Comparison of ENCODE assay signal across 6 mouse cellular contexts in genomic region chr8:71813239-71813638, GRCm38 (mm10).
A peak's percentile ranks its signal among the peaks of the same experiment; 100 is the strongest.
DNase-seq lines count a peak whose midpoint lies in the region; ATAC-seq lines count a peak whose summit lies in the region.
"Not testable (repeated sequence)": the region's sequence is repeated elsewhere in the genome, so short reads cannot be mapped to it uniquely, and the experiment has no call there.

No protein-coding gene starts in this region.

- not testable (repeated sequence) for H3K4me3 ChIP-seq in hindbrain, embryonic 14.5 days (replicated peaks; ENCODE audit: low read length); limb, embryonic 10.5 days; midbrain, embryonic 11.5 days (ENCODE audit: low read depth, low read length)

- peak; percentile 2 for DNase-seq in adipocyte (ENCODE audit: low spot score)
- peak; percentile 1 for DNase-seq in embryo, embryonic 11 days
- peak; percentile 83 for DNase-seq in heart, adult 11 months
- DNase-seq in hindbrain, embryonic 14.5 days (ENCODE audit: low spot score) = peak; percentile 23
- DNase-seq in limb, embryonic 10.5 days (ENCODE audit: low spot score) = peak; percentile 34
- peak; percentile 62 for DNase-seq in midbrain, embryonic 11.5 days (ENCODE audit: low spot score, missing footprints)

- not testable (repeated sequence) for H3K36me3 ChIP-seq in hindbrain, embryonic 14.5 days (replicated peaks; ENCODE audit: control insufficient read depth, insufficient read depth); limb, embryonic 10.5 days; midbrain, embryonic 11.5 days (ENCODE audit: control insufficient read depth, insufficient read depth, low read length)

- not testable (repeated sequence) for H3K4me1 ChIP-seq in hindbrain, embryonic 14.5 days (replicated peaks; ENCODE audit: control insufficient read depth, insufficient read depth, low read length); limb, embryonic 10.5 days; midbrain, embryonic 11.5 days (ENCODE audit: control insufficient read depth, insufficient read depth, low read length)

- 94% methylated on average over 8 of the region's 8 CpGs for WGBS in hindbrain, embryonic 14.5 days
- 94% methylated on average over 8 of the region's 8 CpGs for whole genome bisulfite sequencing in limb, embryonic 10.5 days
- 90% methylated on average over 8 of the region's 8 CpGs for WGBS in midbrain, embryonic 11.5 days

- not testable (repeated sequence) for H3K27me3 ChIP-seq in hindbrain, embryonic 14.5 days (ENCODE audit: control insufficient read depth, insufficient read depth, low read length); limb, embryonic 10.5 days (ENCODE audit: low read depth, poor library complexity, severe bottlenecking); midbrain, embryonic 11.5 days (ENCODE audit: control insufficient read depth, insufficient read depth, low read length)

- H3K4me2 ChIP-seq in hindbrain, embryonic 14.5 days (replicated peaks); midbrain, embryonic 11.5 days: not testable (repeated sequence)

- H3K9me3 ChIP-seq in hindbrain, embryonic 14.5 days (ENCODE audit: control insufficient read depth, low read length); limb, embryonic 10.5 days (replicated peaks); midbrain, embryonic 11.5 days (ENCODE audit: control insufficient read depth, low read length): not testable (repeated sequence)

- not testable (repeated sequence) for ATAC-seq in hindbrain, embryonic 14.5 days (ENCODE audit: low FRiP score); midbrain, embryonic 11.5 days (ENCODE audit: low FRiP score)

- not testable (repeated sequence) for H3K9ac ChIP-seq in hindbrain, embryonic 14.5 days; midbrain, embryonic 11.5 days (ENCODE audit: low read length)

- not testable (repeated sequence) for H3K27ac ChIP-seq in hindbrain, embryonic 14.5 days; limb, embryonic 10.5 days; midbrain, embryonic 11.5 days (ENCODE audit: low read depth, low read length)

Comparison
In these comparisons a context has a peak if more than half of its experiments do, and no peak if none do; other contexts are left out.
1. DNase-seq: peak in every context shown above with its lines; median percentile 83 in heart, adult 11 months; 62 in midbrain, embryonic 11.5 days; 34 in limb, embryonic 10.5 days; 23 in hindbrain, embryonic 14.5 days; 2 in adipocyte; 1 in embryo, embryonic 11 days.